Mouse (Mus musculus) ovary, postnatal 36 days (tissue): Measurements from ENCODE around the gene Intu.

Source experiments
- DNase-seq: peaks from one replicate; pipeline ENCODE4 v3.0.0; 2022; ENCODE audit warnings: low spot score, mixed read lengths

The Intu gene

GRCm38 (mm10) chr3:40531286-40532141 lies at the start of gene Intu:
Gene Intu, plus strand, starts transcription at chr3:40531286.
- peak; percentile 63 for DNase-seq

DNA sequence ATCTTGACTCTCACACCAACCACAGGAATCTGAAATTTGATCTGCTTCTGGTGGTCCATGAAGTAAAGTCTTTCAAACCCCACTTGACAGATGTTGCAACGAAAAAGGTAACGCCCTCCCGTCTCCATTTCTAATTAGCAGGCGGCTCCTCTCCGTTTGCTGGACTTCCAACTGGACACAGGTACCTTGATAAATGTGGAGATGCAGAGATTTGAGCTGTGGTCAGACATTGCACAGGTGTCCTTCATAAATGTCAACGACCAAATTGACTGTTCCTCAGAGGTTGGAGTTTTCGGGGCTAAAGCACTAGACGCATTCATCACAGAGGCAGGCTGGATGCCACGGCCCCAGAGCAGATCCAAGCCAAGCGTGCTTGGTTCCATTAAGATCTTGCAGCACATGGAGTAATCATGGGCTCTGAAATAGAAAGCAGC lies 47.8 kb upstream of the Intu start:
- no peak for DNase-seq

DNA sequence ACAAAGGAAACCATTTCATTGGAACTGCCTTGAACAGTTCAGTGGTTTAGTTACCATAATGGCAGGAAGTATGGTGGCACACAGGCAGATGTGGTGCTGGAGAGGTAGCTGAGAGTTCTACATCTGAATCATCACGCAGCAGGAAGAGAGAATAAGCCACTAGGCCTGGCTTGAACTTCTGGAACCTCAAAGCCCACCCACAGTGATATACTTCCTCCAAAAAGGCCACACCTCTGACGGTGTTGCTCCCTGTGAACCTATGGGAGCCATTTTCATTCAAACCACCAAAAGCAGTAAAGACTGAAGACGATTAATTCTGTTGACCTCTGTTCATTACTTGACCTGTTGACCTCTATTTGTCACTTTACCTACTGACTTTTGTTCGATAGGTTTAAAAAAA lies 43.7 kb upstream of the Intu start:
- DNase-seq: no peak

DNA sequence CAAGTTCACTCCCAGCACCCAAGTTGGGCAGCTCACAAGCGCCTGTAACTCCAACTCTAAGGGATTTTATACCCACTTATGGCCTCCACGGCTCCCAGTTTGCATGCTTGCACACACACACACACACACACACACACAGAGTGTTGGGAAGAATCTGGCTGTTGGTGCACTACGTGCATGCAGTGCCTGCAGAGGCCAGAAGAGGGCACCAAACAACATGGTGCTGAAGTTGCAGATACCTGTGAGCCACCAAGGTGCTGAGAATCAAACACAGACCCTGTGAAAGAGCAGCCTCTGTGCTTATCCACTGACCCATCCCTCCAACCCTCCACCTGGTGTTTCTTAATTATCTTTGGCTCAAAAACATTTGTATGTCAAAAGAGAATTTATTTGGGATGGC lies 39.3 kb upstream of the Intu start:
- no peak for DNase-seq

DNA sequence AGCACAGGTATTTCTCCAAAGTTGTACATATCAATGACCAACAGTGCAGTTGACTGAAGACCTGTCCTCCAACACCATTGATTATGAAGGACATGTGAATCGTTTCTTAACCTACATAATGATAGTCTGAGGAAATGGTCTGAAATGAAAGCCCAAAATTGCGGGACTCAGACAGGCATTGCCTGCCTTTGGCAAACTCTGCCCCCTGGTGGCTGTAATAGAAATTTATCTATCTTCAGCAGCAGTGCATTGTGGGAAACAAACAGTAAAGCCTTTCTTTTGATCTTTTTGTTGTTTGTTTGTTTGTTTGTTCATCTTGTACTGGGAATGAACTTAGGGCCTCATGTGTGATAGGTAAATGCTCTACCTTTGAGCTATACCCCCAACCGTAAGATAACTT lies 32.2 kb upstream of the Intu start:
- DNase-seq: no peak

- no peak for DNase-seq
Observed at GRCm38 (mm10) chr3:40500157-40500808, 30.8 kb upstream of the Intu start.

DNA sequence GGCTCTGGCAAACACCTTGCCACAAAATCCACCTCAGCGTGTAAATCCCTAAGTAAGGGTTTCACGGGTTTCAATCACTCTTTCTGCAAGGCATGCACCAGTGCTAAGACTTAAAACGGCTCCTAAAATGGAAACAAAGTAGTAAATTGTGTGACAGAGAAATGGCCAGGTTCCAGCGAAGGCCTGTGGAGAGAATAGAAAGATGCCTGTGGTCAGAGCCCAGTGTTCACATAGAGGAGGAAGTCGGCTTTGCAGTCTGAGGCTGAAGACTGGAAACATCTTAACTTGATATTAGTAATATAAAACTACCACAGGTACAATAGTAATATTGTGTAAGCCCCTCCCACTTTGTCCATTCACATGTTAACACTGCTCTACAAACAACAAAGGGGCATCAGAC lies 26.7 kb upstream of the Intu start:
- DNase-seq: no peak

DNA sequence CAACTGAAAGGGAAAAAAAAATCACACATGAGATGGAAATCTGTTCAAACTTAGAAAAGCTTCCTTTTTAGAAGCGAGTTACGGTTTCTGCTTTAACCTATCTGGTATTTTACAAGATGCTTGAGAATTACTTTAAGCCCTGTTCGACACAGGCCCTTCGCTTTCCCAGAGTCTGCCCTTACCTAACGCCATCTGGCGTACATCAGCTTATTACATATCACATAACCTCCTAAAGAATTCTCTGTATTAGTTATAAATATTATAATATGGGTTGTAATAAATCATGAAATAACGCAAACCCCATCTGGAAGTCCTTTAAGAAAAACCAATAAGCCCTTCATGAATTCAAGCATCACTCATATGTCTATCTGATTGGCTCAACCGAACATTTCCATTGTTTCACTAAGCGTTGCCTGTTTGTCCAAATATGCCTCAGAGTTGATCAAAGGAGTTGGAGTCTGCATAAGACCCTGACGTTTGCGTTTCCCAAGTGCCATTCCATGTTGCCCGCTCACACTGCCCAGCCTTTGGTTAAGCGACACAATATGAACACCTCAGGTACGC lies 25.6 kb upstream of the Intu start:
- DNase-seq: no peak

- no peak for DNase-seq
Observed at GRCm38 (mm10) chr3:40508927-40509576, 22.0 kb upstream of the Intu start.

- peak; percentile 9 for DNase-seq
Observed at GRCm38 (mm10) chr3:40510567-40510966, 20.5 kb upstream of the Intu start.

DNA sequence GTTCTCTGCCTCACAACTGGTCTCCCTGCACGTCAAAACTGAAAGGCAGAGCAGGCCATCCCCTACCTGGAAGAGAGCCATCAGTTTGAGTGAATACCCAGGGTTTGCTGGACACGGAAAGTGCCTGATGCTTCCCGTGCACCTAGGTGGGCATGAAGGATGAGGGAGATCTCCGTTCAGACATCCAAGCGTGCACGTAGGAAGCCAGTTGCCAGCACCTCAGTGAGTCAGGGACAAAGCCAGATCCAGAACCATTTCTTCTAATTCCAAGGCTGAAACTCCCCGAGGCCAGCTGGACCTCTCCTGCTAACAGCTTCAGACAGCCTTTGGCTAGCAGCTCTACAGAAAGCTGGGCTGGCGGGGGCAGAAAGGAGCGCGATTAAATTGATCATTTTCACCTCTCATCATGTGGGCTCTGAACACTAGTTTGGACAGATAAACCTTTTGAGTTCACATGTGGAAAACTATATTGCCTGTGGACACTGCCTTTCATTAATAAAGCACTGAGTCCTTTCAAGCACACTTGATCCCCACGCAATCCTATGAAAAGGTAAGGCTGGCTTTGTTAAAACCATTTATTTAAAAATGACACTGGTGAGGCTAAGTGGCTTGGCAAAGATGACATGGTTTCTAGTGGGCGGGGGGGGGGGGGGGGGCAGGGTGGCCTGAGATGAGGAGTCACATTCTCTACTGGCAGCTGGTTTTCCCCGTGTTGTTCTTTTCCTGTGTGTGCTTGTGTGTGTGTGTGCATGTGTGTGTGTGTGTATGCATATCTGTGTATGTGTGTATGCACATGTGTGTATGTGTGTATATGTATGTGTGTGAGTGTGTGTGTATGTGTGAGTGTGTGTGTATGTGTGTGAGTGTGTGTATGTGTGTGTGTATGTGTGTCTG lies 17.9 kb upstream of the Intu start:
- DNase-seq: no peak

- no peak for DNase-seq
Observed at GRCm38 (mm10) chr3:40518240-40518639, 12.8 kb upstream of the Intu start.

GRCm38 (mm10) chr3:40519555-40519954 lies 11.5 kb upstream of the Intu start:
- DNase-seq: no peak

DNA sequence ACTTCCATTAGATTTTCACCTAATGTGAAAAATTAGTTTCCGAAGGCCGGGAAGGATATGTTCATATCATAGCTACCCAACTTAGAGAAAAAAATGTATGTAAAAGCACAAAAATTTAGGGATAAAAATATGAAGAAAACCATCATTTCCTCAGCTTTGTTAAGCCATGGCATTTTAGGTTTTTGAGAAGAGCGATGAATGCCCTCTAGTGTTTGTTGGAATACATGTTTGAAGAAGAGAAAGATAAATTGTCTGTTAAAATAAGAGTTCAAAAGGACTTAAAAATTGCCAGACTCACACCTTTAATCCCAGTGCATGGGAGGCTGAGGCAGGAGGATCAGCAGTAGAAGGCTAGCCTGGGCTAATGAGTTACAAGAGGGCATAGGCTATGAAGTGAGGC lies 10.5 kb upstream of the Intu start:
- no peak for DNase-seq

GRCm38 (mm10) chr3:40522446-40522845 lies 8.6 kb upstream of the Intu start:
- DNase-seq: no peak

DNA sequence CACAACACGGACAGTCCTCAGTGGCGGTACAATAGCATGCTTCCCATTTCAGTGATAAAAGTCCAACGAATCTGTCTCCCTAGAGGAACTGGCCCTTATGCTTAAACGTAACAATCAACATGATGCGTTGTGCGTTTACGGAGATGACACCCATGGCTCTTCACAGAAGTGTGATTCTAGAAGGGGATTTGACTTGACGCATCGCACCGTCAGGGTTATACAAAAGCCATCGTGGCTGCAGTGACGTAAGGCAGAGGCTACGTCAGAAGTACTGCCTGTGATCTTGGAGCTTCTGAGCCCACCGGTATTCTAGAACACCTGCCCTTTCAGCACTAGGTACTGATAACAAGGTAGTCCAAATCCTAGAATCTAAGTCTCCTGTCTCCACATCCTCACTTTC lies 8.2 kb upstream of the Intu start:
- no peak for DNase-seq

GRCm38 (mm10) chr3:40523371-40523783 lies 7.7 kb upstream of the Intu start:
- no peak for DNase-seq

DNA sequence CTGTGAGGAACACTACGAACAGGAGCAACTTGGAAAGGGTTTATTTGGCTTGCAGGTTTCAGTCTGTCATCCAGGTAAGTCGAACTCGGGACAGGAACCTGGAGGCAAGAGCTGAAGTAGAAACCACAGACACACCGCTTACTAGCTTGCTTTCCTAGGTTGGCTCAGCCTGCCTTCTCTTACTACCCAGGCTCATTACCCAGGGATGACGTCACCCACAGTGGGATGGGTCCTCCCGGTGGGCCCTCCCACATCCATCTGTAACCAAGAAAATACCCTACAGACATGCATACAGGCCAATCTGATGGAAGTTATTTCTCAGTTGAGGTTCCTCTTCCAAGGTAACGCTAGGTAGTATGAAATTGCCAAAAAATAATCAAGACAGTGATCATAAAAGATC lies 6.2 kb upstream of the Intu start:
- DNase-seq: no peak

- DNase-seq: peak; percentile 28
Observed at GRCm38 (mm10) chr3:40525341-40525740, 5.7 kb upstream of the Intu start.

GRCm38 (mm10) chr3:40526095-40526494 lies 5.0 kb upstream of the Intu start:
- DNase-seq: no peak

DNA sequence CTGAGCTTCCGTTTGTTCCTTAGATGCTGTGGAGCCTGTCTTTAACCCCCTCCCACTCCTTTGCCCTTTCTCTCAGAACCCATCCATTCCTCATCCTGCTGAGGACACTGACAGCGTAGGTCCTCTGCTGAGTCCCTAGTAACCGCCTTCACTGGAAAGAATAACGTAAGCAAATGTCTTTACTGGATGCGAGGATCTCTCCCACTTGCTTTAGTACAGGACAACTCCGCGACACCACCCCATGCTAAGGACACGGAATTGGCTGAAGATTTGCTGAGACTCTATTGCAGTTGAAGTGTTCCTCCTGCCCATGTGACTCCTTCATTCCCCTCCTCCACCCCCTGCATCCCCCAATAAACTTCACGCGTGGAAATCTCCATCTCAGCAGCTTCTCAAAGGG lies 3.9 kb upstream of the Intu start:
- DNase-seq: no peak
